Comparison of ENCODE assay signal across 21 mouse cellular contexts in the genomic region with DNA sequence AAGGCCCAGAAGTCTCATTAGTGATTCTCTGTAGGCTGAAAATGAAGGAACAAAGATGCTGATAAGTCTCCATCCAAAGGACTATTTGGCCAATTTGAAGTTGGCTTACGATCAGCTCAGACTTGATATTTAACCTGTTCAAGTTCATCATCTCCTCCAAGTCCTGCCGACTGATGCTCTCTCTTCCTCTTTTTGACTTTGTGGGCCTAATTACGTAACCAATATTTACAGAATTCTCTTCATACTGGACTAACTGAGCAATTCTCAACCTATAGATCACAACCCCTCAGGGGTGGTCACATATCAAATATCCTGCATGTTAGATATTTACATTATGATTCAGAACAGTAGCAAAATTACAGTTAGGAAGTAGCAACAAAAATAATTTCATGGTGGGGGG.
DNase-seq lines count a peak whose midpoint lies in the region; ATAC-seq and TF ChIP-seq lines count a peak whose summit lies in the region.
"Had no signal": no experiment of that assay in that cellular context is flagged by ENCODE, and none has a peak within 500 bp of the region (broad histone marks: within the 10 kb centered on the region; RNA-seq: fewer than 3 reads in every experiment).

No protein-coding gene starts in this region.

- H3K27me3 ChIP-seq in midbrain, postnatal 0 days (ENCODE audit: insufficient read depth, low read length), result no peaks in the 10 kb centered on the region
- H3K27me3 ChIP-seq in hindbrain, embryonic 10.5 days (ENCODE audit: insufficient read depth, poor library complexity, severe bottlenecking), result no peaks in the 10 kb centered on the region
- H3K27me3 ChIP-seq: CH12.LX had no signal

- H3K36me3 ChIP-seq in midbrain, postnatal 0 days (ENCODE audit: insufficient read depth, low read length), result no peaks in the 10 kb centered on the region
- no peaks in the 10 kb centered on the region for H3K36me3 ChIP-seq in hindbrain, embryonic 10.5 days
- H3K36me3 ChIP-seq: G1E had no signal

- H3K4me1 ChIP-seq in midbrain, postnatal 0 days (ENCODE audit: insufficient read depth, low read length), result no peaks in the 10 kb centered on the region
- no peaks in the 10 kb centered on the region for H3K4me1 ChIP-seq in hindbrain, embryonic 10.5 days (replicated peaks)

- no peak for TF ChIP-seq CTCF in midbrain, postnatal 0 days (IDR thresholded peaks at IDR 0.05)

- WGBS in midbrain, postnatal 0 days, result 93% methylated on average over 3 of the region's 3 CpGs
- WGBS in hindbrain, embryonic 10.5 days, result 92% methylated on average over 3 of the region's 3 CpGs

- H3K4me2 ChIP-seq in midbrain, postnatal 0 days (ENCODE audit: low read depth, low read length, poor library complexity, severe bottlenecking), result no peak overlapping the region

- 0 out of 2 replicates have a peak, but pooled peaks have one; percentile 45 for ATAC-seq in common myeloid progenitor, adult 5-6 weeks (replicated peaks; ENCODE audit: low read depth, poor library complexity, severe bottlenecking)
- ATAC-seq in granulocyte monocyte progenitor cell, adult 5-6 weeks (replicated peaks; ENCODE audit: poor library complexity, severe bottlenecking), result peak; percentile 78
- ATAC-seq in megakaryocyte, adult 5-6 weeks (ENCODE audit: poor library complexity, severe bottlenecking), result peak; percentile 73
- peak; percentile 63 for ATAC-seq in megakaryocyte progenitor cell, adult 5-6 weeks (replicated peaks; ENCODE audit: poor library complexity)
- no peak for ATAC-seq in midbrain, postnatal 0 days (ENCODE audit: low FRiP score)
- ATAC-seq: activated CD4-positive, CD25-positive, alpha-beta regulatory T cell, adult 4 months; CD4-positive, CD25-positive, alpha-beta regulatory T cell, adult 4 months; Patski had no signal

- H3K4me3 ChIP-seq in midbrain, postnatal 0 days (ENCODE audit: low read depth, low read length), result no peak overlapping the region
- H3K4me3 ChIP-seq in hindbrain, embryonic 10.5 days, result no peak overlapping the region

- DNase-seq in midbrain, postnatal 0 days (ENCODE audit: low spot score), result no peak
- no peak for DNase-seq in hindbrain, embryonic 10.5 days (ENCODE audit: low spot score)
- DNase-seq in right cerebral cortex, postnatal 36 days (ENCODE audit: low spot score in 2 of 2), result no peak
- DNase-seq in thymus, postnatal 36 days, result no peak
- DNase-seq: adrenal gland, adult 2 months; adrenal gland, adult 8-10 months; adrenal gland, postnatal 10 days; adrenal gland, postnatal 14 days; adrenal gland, postnatal 25 days; B cell, adult 2 months; cerebellum, adult 11 months; cerebellum, adult 11-12 months had no signal

- H3K9me3 ChIP-seq in midbrain, postnatal 0 days (ENCODE audit: low read length), result no peaks in the 10 kb centered on the region
- no peaks in the 10 kb centered on the region for H3K9me3 ChIP-seq in hindbrain, embryonic 10.5 days
- H3K9me3 ChIP-seq: G1E had no signal

- H3K27ac ChIP-seq in midbrain, postnatal 0 days (ENCODE audit: low read depth, low read length), result no peak overlapping the region
- no peak overlapping the region for H3K27ac ChIP-seq in hindbrain, embryonic 10.5 days

- no peak overlapping the region for H3K9ac ChIP-seq in midbrain, postnatal 0 days (replicated peaks; ENCODE audit: low read length, poor library complexity, severe bottlenecking)
